Mouse (Mus musculus): ENCODE measurements around the gene Spire2. TPM values are rescaled to one million over a fixed set of nuclear protein-coding genes. Genes with fewer than 3 reads are reported as not detected.

Gene Spire2
- polyA plus RNA-seq, 1 experiment, result 56.2 TPM

DNA sequence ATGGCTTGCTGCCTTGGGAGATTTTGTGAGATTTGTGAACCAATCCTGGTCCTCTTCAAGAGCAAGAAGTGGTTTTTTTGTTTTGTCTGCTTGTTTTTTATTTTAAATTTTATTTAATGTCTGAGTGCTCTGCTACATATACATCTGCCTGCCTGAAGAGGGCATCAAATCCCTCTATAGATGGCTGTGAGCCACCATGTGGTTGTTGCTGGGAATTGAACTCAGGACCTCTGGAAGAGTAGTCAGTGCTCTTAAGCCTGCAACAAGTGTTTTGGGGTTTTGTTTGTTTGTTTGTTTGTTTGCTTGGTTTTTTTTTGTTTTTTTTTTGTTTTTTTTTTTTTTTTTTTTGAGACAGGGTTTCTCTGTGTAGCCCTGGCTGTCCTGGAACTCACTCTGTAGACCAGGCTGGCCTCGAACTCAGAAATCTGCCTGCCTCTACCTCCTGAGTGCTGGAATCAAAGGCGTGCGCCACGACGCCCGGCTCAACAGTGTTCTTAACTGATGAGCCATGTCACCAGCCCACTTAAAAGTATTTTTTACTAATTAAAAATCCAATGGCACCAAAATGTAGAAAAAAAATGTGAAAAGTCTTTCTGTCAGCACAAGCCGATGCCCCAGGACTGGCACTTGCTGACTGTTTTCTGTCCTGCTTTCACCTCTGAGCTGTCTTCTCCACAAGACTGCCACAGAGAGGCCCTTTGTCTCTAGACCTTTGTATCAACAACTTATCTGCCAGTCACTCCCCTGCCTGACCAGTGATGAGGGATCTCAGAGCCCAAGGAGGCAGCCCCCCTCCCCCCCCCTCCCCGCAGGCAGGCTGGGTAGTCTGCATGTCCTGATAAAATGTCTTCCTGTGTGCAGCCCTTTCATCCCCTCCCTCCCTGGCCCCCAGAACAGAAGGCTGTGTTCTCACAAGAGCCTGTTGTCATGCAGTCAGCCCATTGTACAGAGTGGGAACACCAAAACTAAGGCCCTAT is 83.7 kb downstream of the Spire2 start:
- Histone ChIP-seq H3K4me1 (ENCODE audit: control insufficient read depth, insufficient read depth, insufficient read length, low read length) (peaks cover 10% of the 10 kb centered on the region), H3K27ac (ENCODE audit: insufficient read depth, low read depth, low read length) (no peak overlapping the region), H3K27me3 (ENCODE audit: control insufficient read depth, insufficient read depth, low read length) (peaks cover 22% of the 10 kb centered on the region), H3K36me3 (ENCODE audit: control insufficient read depth, insufficient read depth, low read length) (no peaks in the 10 kb centered on the region), H3K4me3 (ENCODE audit: low read depth, low read length) (no peak overlapping the region)
- TF ChIP-seq CTCF (IDR thresholded peaks at IDR 0.05; ENCODE audit: extremely low read depth, insufficient read length, insufficient replicate concordance, low read depth, low read length) (no peak), POLR2A (IDR thresholded peaks at IDR 0.05; ENCODE audit: low read depth, low read length) (no peak)
- 75% methylated on average over 8 of the region's 8 CpGs for WGBS

- H3K4me3 ChIP-seq (ENCODE audit: low read depth, low read length), result no peak overlapping the region
- no peaks in the 10 kb centered on the region for H3K36me3 ChIP-seq (ENCODE audit: control insufficient read depth, insufficient read depth, low read length)
- H3K27ac ChIP-seq (ENCODE audit: insufficient read depth, low read depth, low read length), result no peak overlapping the region
- TF ChIP-seq POLR2A (IDR thresholded peaks at IDR 0.05; ENCODE audit: low read depth, low read length) (no peak), CTCF (IDR thresholded peaks at IDR 0.05; ENCODE audit: extremely low read depth, insufficient read length, insufficient replicate concordance, low read depth, low read length) (no peak)
- 50% methylated on average over 8 of the region's 8 CpGs for WGBS
- peaks cover 15% of the 10 kb centered on the region; the same call in 1 of the 2 replicates for H3K27me3 ChIP-seq (ENCODE audit: control insufficient read depth, insufficient read depth, low read length)
- H3K4me1 ChIP-seq (ENCODE audit: control insufficient read depth, insufficient read depth, insufficient read length, low read length), result peaks cover 5% of the 10 kb centered on the region
Observed at GRCm38 (mm10) chr8:123416944-123417555, 84.5 kb downstream of the Spire2 start.

Other genes with a start within 250 kb of the Spire2 start
- gene Rpl13, start 230.4 kb upstream of the Spire2 start, polyA plus RNA-seq (2012; rRNA removed), result 2,280 and 2,994 TPM in 2 replicates
- 0.77 and 0.94 TPM in 2 replicates for gene Cpne7, start 215.3 kb upstream of the Spire2 start, polyA plus RNA-seq (2012; rRNA removed)
- 0.19 and 0.41 TPM in 2 replicates for gene Sult5a1, start 174.4 kb upstream of the Spire2 start, polyA plus RNA-seq (2012; rRNA removed)
- 152 and 830 TPM in 2 replicates for gene Dpep1, start 146.5 kb upstream of the Spire2 start, polyA plus RNA-seq (2012; rRNA removed)
- gene Chmp1a, start 120.0 kb upstream of the Spire2 start, polyA plus RNA-seq (2012; rRNA removed), result 77.5 and 148 TPM in 2 replicates
- 0.10 and 0.13 TPM in 2 replicates for gene Spata33, start 119.9 kb upstream of the Spire2 start, polyA plus RNA-seq (2012; rRNA removed)
- 20.7 and 27.7 TPM in 2 replicates for gene Cdk10, start 107.9 kb upstream of the Spire2 start, polyA plus RNA-seq (2012; rRNA removed)
- gene Spata2l, start 96.5 kb upstream of the Spire2 start, polyA plus RNA-seq (2012; rRNA removed), result 11.8 and 19.0 TPM in 2 replicates
- 20.8 and 33.8 TPM in 2 replicates for gene Zfp276, start 78.5 kb upstream of the Spire2 start, polyA plus RNA-seq (2012; rRNA removed)
- 48.3 and 106 TPM in 2 replicates for gene Vps9d1, start 78.4 kb upstream of the Spire2 start, polyA plus RNA-seq (2012; rRNA removed)
- 10.9 and 14.1 TPM in 2 replicates for gene Fanca, start 14.1 kb upstream of the Spire2 start, polyA plus RNA-seq (2012; rRNA removed)
- 82.6 and 128 TPM in 2 replicates for gene Tcf25, start 41.0 kb downstream of the Spire2 start, polyA plus RNA-seq (2012; rRNA removed)
- not detected in 2 replicates for gene Mc1r, start 74.4 kb downstream of the Spire2 start, polyA plus RNA-seq (2012; rRNA removed)
- gene Tubb3, start 78.7 kb downstream of the Spire2 start, polyA plus RNA-seq (2012; rRNA removed), result 5.5 and 9.5 TPM in 2 replicates
- 14.9 and 18.4 TPM in 2 replicates for gene Def8, start 90.8 kb downstream of the Spire2 start, polyA plus RNA-seq (2012; rRNA removed)
- 10.5 and 16.6 TPM in 2 replicates for gene Afg3l1, start 145.2 kb downstream of the Spire2 start, polyA plus RNA-seq (2012; rRNA removed)
- gene Dbndd1, start 182.8 kb downstream of the Spire2 start, polyA plus RNA-seq (2012; rRNA removed), result 0.16 TPM in 1 of 2 replicates, not detected in the other
- gene Gas8, start 186.1 kb downstream of the Spire2 start, polyA plus RNA-seq (2012; rRNA removed), result 1.5 and 2.1 TPM in 2 replicates